Mouse (Mus musculus) cerebellum, adult 9-10 months (tissue): Measurements from ENCODE around the gene Zfp932.
"Not testable (repeated sequence)": the region's sequence is repeated elsewhere in the genome, so short reads cannot be mapped to it uniquely, and the experiment has no call there.

ENCODE experiments used
- DNase-seq: peaks from one replicate; pipeline ENCODE4 v3.0.0; 2022

Zfp932 gene

DNA sequence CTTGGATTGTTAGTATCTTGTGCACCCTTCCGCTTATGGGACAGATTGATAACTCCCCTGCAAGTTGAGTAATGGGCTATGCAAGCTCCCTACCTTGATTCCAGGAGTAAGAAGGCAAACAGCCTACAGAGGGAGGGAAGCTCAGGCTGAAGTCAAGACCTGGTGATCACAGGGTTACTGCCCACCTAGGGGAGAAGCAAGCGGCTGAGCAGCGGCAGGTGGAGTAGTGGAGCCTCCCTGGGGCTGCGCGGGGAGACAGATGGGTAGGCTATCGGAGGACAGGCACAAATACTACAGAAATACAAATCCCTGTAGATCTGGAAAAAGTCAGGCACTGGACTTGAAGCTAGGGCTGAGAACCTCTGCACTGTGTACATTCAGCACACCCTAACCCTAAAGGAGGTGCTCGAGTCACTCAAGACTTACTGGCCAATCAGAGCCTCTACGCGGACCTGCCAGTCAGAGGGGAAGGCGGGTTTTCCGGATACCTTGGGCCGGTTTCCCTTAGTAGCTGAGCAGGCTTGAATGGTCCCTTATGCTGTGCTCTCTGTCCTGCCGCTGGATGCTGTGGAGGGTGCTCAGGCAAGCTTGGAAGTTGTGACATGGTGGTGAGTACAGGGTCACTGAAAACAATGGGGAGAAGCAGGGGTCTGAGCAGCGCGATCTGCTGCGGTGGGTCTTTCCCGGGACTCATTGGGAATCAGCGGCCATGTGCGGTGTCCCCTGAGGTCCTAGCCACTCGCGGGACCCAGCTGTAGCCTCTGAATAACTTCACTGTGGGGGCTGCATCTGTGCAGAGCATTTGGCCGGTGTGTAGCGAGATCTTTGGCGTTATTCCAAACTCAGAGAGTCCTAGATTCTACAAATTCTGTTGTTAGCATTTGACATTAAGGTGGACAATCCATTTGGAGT lies at the start of gene Zfp932:
Gene Zfp932 (plus strand): TSS at position 496 of the 912 bp plus-strand sequence.
- peak; percentile 85 for DNase-seq

DNA sequence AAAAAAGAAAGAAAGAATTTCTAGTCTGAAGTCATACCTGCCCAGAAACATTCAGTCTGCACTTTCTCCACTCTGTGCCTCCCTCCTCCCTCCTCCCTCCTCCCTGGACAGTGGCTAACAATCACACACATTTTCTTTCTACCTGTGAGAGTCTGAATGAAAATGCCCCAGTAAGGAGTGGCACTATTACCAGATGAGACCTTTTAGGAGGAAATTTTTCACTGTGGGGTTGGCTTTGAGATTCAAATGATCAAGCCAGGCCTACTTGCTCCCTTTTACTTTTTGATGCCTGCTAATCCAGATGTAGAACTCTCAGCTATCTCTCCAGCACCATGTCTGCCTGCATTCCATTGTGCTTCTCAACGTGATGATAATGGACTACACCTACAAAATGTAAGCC lies 46.0 kb upstream of the Zfp932 start:
- no peak for DNase-seq

DNA sequence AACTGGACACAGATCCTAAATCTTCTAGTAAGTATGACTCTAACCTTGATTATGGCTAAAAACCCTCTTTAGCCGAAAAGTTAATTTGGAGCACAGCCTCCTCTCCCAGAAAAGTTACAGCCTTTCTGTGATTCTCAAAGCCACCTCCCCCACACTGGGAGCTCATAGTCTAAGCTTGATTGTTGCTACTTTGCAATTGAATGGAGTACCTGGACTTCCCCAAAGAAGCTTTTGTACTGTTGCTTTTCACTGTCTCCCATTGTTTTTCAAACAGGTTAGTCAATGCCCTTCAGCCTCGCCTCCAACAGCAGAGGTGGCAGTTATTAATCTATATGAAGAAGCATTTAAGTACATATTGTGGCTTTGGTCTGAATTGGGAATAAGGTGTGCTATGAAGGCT lies 15.6 kb upstream of the Zfp932 start:
- DNase-seq = not testable (repeated sequence)

DNA sequence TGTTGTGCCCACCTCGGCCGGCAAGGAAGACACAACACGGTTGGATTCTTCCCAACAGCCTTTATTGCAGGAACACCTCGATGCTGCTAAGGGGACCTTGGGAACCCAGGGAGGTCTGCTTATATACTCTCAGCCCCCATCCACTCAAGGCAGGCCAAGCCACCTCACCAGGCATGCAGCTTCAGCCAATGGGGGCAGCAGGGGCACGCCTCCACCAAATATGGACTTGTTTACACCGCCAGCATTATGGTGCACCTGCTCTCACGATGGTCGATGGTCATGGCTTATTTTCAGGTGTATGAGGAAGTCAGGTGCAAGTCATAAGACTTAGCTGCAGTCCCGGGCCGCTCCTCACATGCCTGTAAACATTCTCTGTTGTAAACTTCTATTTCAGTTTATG lies 860 bp upstream of the Zfp932 start:
- peak; percentile 6 for DNase-seq

DNA sequence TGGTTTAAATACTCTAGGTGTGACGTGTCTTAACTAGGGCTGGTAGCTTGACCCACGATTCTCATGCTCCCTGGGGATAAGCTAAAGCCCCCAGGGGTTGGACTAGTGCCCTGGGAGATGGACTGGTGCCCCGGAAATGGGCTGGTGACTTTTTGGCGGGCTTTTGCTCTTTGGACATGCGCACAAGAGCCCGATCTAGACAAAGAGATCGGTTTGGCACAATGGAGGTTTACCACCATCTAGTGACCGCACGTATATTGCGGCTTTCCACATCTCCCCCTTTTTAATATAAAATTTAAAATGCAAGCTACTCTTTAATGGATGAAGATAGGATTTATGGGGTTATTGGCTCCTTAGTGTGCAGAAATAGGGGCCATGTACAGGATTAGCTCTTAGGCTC lies 19.5 kb downstream of the Zfp932 start:
- DNase-seq = not testable (repeated sequence)

DNA sequence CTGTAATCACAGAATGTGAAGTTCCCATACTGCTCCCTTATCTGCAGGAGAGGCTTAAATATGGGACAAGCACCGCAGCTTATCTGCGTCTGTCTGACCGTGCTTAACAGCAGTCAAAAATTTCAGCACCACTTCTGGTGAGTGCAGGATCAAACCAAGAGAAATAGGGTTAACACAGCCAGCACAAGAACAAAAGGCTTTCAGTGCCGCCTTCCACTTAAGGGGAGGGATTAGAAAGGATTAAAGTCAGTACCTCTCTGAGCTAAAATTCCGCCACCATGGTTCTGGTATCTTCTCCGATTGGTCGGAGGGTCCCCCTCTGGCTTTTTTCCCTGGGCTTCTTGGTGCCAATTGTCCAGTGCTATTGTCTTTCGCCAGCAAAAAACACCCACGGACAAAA lies 27.0 kb downstream of the Zfp932 start:
- no peak for DNase-seq

DNA sequence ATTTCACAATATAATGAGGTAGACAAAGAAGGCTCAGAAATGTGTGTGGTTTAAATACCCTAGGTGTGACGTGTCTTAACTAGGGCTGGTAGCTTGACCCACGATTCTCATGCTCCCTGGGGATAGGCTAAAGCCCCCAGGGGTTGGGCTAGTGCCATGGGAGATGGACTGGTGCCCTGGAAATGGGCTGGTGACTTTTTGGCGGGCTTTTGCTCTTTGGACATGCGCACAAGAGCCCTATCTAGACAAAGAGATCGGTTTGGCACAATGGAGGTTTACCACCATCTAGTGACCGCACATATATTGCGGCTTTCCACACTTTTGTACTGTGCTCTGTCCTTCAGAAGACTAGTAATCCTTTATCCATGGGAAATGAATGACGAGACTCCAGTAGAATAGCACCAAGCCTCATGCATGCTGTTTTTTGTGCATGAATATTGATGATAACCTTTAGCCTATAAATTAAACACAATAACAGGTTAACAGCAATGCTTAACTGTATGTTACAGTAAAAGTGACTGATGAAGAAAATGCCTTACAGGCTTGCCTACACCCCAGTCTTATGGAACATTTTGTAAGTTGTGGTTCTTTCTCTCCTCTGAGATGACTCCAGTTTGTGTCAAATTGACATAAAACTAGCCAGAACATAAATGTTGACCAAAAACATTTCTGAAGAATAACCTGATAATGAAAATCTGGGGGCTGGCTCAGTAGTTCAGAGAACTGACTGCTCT lies 27.5 kb downstream of the Zfp932 start:
- peak; percentile 51 for DNase-seq

DNA sequence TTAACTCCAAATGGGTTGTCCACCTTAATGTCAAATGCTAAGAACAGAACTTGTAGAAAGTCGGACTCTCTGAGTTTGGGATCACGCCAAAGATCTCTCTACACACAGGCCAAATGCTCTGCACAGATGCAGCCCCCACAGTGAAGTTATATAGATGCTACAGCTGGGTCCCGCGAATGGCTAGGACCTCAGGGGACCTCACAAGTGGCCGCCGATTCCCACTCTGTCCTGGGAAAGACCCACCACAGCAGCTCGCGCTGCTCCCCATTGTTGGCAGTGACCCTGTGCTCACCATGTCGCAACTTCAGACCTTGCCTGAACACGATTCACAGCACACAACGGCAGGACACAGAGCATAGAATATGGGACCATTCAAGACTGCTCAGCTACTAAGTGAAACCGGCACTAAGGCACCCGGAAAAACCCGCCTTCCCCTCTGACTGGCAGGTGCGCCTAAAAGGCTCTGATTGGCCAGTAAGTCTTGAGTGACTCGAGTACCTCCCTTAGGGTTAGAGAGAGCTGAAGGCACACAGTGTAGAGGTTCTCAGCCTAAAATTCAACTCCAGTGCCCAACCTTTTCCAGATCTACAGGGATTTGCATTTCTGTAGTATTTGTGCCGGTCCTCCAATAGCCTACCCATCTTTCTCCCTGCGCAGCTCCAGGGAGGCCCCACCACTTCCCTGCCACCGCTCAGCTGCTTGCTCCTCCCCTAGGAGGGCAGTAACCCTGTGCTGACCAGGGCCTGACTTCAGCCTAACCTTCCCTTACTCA lies 61.5 kb downstream of the Zfp932 start:
- DNase-seq = peak; percentile 88
